Mouse (Mus musculus): ENCODE results near the gene Smco3.
A peak's percentile ranks its signal among the peaks of the same experiment; 100 is the strongest.
"Not testable (repeated sequence)": the region's sequence is repeated elsewhere in the genome, so short reads cannot be mapped to it uniquely, and the experiment has no call there.

Gene Smco3

GRCm38 (mm10) chr6:136805409-136805775 is 29.9 kb downstream of the Smco3 start:
- DNase-seq (ENCODE audit: low read depth, low spot score) = no peak

DNA sequence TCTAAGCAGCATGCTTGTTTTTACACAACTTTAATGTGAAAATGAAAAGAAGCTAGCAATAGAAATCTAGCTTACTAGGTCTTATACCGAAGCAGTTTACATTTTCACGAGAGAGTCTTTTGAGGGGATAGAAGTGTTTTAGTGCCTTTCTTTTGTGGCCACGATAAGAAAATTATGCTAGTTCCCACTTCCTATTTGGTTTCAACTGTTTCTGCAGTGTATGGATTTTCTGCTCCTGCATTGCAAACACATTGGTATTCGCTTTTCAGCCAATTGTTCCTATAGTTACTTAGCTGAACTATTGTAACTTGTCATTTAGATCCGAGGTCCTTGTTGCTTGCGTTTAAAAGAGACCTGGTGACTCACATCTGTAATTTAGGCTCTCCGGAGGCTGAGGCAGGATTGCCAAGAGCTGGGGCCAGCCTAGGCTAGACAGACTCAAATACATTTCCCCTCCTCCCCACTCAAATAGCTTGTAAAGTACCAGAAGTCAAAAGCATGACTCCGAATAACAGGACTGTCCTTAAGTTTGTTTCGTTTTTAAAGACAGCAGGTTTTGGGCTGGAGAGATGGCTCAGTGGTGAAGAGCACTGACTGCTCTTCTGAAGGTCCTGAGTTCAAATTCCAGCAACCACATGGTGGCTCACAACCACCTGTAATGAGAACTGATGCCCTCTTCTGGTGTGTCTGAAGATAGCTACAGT is 30.4 kb downstream of the Smco3 start:
- no peak for DNase-seq (ENCODE audit: low read depth, low spot score)

GRCm38 (mm10) chr6:136803739-136804633 is 31.3 kb downstream of the Smco3 start, which contains the start of gene Hist4h4:
Hist4h4 (minus strand) TSS chr6:136804415.
- peak; percentile 99 for DNase-seq (ENCODE audit: low read depth, low spot score)

- DNase-seq (ENCODE audit: low read depth, low spot score) = no peak
These were observed 32.0 kb downstream of the Smco3 start for GRCm38 (mm10) chr6:136803093-136803738.

- no peak for DNase-seq (ENCODE audit: low read depth, low spot score)
These were observed 34.0 kb downstream of the Smco3 start for GRCm38 (mm10) chr6:136801274-136801673.

GRCm38 (mm10) chr6:136800710-136801109 is 34.5 kb downstream of the Smco3 start:
- no peak for DNase-seq (ENCODE audit: low read depth, low spot score)

DNA sequence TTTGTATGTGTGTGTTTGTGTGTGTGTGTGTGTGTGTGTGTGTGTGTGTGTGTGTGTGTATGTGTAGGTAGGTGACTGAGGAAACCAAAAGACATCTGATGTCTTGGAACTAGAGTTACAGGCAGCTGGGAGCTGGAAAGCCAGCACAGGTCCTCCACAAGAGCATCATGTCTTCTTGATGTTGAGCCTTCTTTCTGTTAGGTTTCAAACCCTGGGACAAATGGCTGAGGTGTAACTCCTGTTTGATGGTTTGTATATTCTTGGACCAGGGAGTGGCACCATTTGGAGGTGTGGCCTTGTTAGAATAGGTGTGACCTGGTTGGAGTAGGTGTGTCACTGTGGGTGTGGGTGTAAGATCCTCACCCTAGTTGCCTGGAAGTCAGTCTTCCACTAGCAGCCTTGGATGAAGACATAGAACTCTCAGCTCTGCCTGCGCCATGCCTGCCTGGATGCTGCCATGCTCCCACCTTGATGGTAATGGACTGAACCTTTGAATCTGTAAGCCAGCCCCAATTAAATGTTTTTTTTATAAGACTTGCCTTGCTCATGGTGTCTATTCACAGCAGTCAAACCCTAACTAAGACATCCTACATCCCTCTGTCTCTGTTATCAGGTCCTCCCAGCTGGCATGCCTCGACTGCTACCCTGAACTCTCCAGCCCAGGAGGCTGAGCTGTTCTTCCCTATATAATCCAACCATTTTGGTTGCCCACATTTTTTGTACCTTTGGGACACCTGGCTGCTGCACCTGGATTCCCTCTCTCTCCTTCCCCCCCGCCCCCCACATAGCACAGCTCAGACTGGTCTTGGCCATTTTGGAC is 37.2 kb downstream of the Smco3 start:
- not testable (repeated sequence) for DNase-seq (ENCODE audit: low read depth, low spot score)

GRCm38 (mm10) chr6:136795850-136796249 is 39.4 kb downstream of the Smco3 start:
- DNase-seq (ENCODE audit: low read depth, low spot score) = no peak

DNA sequence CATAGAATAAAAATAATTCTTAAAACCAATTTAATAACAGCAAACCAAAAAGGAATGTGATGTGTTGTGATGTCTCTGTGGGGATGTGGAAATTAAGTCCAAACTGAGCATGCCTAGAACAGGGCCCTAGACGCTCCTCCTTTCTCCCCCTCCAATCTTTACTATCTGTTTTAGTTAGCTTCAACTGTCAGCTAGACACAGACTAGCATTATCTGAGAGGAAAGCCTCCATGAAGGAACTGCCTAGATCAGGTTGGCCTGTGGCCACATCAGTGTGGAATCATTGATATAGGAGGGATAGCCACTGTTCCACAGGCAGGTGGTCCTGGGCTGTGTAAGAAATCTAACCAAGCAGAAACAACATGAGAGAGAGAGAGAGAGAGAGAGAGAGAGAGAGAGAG is 40.1 kb downstream of the Smco3 start:
- no peak for DNase-seq (ENCODE audit: low read depth, low spot score)

DNA sequence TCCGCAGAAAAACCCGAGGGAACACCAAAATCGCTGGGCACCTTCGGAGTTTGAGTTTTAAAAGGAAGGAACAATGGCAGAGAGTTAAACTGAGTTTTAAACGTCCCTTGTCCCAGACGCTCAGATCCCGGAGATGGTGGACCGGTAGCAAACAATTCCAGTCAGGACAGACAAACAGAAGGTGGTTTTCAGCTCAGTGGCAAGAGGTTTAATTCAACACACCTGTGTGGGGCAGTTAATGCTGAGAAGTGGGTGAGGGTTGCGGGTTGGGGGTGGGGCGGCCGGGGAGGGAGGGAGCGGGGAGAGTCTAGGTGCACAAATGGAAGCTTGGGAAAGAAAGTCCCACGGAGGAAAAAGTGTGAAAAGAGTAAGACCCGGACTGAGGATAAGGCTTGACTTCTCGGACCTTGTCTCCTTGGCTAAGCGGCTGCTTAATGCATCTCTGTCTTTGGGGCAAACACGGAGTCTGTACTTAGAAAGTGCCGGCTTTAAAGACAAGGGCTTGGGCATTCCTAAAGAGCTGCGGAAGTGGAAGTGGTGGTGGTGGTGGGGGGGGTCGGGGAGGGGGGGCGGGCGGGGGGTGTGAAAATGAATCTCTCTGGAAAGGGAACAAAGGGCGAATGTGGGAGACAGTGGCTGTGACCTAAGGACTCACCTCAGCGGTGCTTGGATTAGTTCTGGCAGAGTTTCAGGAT is 41.3 kb downstream of the Smco3 start:
- no peak for DNase-seq (ENCODE audit: low read depth, low spot score)

DNA sequence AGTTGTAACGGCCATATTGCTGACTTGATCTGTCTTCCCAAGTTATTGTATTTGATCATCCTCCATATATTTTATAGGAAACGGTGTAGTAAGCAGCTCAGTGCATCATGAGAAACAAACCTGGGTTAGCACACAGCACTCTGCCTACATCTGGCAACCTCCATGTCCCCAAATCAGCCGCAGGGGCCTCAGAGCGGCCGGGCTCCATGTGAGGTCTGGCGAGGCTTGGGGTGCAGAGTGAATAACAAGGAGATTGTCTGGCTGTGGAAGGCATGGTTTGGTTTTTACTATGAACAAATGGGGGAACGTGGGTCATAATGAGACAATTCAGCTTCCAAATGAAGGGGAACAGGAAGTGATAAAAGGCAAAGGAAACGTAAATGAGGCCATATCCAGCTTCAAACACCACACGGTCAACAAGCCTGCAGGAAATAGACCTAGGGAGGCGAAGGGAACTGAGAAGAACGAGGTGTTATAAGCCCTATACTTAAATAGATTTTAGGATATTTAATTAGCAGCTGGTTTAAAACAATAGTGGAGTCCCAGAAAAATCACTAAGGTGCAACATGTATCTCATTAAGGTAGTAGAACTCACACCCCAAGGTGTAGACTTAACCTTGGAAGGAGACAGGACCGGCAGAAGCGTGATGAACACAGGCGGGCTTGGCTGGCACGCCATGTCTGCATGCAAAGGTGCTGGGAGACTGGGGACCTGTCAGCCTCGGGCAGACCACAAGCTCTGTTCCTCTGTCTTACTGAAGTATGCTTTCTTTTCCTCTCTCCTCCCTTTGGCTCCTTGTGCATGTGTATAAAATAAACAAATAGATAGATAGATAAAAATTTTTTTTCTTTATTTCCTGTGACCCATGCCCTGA is 42.1 kb downstream of the Smco3 start:
- DNase-seq (ENCODE audit: low read depth, low spot score) = no peak

DNA sequence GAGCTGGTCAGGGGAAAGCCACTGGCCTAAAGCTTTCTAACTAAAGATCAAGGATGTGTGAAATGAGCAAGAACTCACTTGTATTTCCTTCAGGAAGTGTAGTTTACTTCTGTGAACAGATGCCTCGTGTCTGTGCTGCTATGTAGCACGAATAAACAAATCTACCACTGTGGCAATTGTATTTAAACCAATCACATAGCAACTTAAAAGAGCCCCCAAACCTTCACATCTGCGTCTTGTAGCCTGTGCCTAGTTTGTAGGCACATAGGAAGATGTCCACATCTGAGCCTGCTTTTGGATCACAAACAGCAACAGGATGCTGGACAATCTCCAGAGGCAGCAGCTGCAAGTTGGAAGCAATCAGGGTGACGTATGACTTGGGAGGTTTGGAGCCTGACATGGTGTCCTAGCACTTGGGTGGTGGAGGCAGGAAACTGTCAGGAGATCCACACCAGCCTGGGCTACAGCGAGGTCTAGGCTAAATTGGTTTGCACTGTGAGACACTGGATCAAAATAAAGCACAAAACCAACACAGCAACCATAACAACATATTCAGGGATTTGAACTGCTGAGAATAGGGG is 45.8 kb downstream of the Smco3 start:
- no peak for DNase-seq (ENCODE audit: low read depth, low spot score)

DNA sequence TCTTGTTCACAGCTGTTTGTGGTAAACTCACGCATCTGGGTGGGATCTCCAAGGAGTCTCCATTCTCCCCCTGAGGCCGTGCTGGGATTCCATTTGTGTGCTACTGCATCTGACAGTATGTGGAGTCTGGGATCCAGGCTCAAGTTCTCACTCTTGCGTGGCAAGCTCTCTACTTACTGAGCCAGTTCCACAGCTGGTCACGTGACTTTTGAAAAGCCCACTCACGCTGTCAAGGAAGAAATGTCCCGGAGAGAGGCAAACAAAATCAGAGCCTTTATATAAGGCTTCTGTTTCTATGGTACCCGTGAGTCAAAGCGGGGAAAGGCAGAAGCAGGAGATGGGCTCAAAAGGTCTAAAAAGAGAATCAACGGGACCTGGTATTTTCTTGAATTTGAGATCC is 52.5 kb downstream of the Smco3 start:
- no peak for DNase-seq (ENCODE audit: low read depth, low spot score)

- no peak for DNase-seq (ENCODE audit: low read depth, low spot score)
These were observed 53.1 kb downstream of the Smco3 start for GRCm38 (mm10) chr6:136782146-136782545.

DNA sequence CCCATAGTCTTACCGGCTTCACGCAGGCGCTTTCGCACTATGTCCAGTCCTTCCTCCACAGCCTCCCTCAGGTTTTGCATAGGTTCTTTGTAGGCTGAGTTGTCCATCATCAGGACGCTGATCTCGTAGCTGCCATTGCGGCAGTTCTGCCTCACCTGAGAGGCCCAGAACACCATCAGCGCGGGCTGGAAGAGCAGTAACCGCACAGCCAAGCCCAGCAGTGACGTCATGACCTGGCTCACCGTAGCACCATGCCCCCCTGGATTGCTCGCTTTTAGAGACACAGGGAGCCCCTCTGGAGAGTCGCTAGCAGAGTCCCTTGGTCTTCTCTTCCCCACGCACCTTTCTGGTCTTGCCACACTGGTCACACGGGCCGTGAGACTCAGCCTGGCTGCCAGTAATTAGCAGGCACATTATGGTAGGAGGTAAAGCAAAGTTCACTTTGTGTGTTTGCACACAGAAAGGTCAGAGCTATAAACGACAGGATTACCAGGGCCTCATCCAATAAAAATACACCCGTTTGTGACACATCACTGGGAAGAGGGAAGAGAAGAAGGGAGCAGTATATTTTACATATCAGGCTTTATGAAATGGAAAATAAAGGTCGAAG is 53.8 kb downstream of the Smco3 start, which contains the start of gene Gucy2c:
Gene Gucy2c, minus strand, starts transcription at position 389 of the 610 bp plus-strand sequence.
- no peak for DNase-seq (ENCODE audit: low read depth, low spot score)

All from embryo, embryonic 11.5 days (tissue).